Mouse (Mus musculus) ovary, postnatal 10 days (tissue): ENCODE results near the gene Gm10324.
"Not testable (repeated sequence)": the region's sequence is repeated elsewhere in the genome, so short reads cannot be mapped to it uniquely, and the experiment has no call there.

Experiments used
- DNase-seq: peaks from one replicate; pipeline ENCODE4 v3.0.0; 2022; ENCODE audit warnings: low spot score

Gm10324 gene

GRCm38 (mm10) chr13:66119247-66119646 lies at the start of gene Gm10324:
Gene Gm10324 (plus strand): TSS chr13:66119547.
- not testable (repeated sequence) for DNase-seq
